Mouse (Mus musculus) urinary bladder, postnatal 14 days (tissue): ENCODE data around the gene Lrpprc.

Experiments used
- DNase-seq: peaks from one replicate; pipeline ENCODE4 v3.0.0; 2021; ENCODE audit warnings: low spot score

The Lrpprc gene

DNA sequence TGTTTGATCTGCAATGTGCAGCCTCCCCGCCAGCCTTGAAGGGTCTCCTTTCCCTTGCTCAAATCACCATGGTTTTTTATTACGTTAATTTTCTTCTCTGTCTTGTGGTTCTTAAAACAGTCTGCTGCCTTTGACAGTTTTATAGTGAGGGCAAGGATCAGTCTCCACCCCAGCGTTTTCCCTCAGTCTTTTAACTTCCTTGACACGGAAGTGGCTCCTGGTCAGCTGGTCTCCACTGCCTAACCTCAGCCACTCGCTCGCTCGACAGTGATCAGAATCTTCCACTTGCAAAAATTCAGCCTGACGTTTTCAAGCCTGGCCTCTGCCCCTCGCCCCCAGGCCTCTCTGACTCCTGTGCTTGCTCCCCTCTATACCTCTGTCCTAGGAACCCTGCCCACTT lies 124.9 kb downstream of the Lrpprc start:
- no peak for DNase-seq

DNA sequence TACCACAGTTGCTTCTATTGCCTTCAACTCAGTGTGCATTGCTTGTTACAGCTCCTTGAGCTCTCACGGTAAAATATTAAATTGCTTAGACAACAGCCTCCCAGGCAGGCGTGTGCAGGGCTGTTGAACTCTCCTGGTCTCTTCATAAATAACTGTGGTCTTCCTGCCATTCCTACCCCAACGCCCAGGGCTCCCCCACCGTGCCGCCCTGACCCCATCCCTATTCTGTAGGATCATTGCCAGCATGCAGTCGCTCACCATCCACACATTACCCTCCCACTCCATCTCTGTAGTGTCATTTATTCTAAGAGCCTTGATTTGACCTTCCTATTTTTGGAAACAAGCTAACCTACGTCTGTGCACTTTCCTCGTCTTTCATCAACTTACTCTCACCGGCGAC lies 125.5 kb downstream of the Lrpprc start:
- no peak for DNase-seq

DNA sequence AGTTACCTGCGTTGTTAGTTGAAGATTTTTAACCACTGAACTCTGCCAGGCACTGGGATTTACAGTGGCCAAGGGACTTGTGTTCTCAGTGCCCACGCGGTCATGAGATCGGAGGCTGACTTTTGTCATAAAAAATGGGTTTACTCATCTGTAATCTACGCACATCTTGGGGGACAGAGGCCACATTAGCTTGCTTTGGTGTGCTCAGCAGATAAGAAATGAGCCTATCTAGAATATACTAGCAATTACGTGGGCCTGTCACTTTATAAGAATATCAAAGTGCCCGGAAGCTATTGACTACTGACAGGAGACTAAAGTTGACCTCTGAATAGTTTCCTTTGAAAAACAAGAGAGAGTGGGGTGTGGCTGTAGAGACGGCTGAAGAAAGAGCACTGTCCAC lies 131.6 kb downstream of the Lrpprc start:
- DNase-seq, result no peak

DNA sequence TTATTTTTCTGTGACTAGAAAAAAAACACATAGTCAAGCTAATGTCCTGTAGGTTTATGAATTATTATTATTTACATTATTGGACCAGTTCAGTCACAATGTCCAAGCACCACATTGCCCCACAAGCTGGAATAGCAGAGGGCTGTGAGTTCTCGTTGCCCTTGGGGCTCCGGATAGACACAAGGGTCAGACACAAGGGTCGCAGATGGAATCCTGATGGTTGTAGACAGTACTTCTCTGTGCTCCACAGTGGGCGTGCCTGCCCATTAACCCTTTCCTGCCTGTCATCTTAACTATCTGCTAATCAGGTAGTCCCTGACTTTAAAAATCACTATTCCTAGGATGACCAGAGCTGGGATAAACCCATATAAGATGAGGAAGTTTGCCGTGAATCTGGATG lies 132.4 kb downstream of the Lrpprc start:
- DNase-seq, result no peak

DNA sequence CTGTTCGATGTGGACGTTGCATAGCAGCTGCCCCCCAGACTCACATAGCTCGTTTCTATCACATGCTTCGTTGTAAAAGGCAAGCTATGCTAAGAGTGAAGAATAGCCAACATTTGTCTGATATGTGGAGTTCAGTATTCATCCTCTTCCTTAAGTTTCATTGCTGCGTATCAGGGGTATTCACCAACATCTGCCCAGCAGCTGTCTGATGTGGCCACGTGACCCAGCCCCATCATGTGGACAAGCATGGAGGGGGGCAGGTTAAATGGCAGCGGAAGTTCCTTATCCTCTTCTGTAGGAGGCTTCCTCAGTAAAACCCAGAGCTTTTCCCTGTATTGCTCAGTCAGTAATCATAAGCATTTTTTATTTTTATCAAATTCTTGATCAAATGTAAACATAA lies 132.8 kb downstream of the Lrpprc start:
- DNase-seq, result no peak

DNA sequence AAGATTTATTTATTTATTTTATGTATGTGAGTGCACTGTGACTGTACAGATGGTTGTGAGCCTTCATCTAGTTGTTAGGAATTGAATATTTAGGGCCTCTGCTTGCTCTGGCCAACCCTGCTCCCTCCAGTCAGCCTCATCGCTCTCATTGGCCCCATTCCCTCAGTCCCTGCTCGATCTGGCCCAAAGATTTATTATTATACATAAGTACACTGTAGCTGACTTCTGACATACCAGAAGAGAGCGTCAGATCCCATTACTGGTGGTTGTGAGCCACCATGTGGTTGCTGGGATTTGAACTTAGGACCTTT lies 133.2 kb downstream of the Lrpprc start:
- no peak for DNase-seq

DNA sequence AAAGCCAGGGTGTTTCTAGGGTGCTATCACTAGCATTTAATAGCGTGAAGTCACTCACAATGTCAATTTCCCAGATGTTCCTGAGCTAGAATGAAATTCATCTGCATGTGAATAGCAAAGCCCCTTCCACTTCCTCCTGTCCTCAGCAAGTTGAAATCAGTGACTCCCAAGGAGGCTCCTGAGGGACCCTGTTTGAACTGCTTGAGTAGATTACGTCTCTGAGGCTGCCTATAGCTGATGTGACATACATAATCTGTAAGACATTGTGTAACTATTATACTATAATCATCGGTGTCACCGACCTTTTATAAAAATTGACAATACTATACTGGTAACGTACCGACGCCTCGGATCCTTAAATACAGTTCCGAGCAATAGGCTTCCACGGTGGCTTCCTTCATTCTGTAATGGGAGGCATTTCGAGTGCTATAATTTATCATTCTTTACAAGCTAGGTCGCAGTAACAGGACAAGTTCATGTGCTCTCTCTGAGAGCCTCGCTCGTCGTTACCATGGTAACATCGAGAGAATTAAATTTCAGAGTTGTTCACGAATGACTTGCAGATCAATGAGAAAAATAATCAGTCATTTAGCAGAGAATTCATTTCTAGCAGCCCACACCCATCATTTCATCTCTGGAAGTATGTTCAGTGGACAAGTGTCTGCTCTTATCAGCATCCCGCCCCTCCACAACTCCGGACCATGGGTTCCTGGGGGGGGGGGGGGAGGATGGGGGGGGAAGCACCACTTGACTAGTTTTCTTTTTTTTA lies 133.8 kb downstream of the Lrpprc start:
- no peak for DNase-seq

DNA sequence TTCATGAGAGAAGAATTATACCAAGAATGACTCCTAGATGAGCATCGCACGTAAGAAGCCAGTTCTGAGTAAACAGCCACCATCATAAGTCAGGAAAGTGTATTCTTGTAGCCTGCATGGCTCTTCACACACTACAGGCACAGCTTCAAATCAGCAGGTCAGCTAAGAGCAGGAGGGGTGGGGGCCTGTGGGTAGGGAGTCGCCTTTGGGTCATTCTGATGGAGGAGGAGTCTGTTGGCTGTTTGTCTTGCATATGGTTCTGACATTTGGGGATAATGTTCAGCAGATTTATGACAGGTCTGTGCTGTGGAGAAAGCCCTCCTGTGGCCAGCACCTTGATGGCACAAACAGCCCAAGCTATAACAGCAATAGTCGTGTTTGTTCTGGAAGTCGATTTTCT lies 134.4 kb downstream of the Lrpprc start:
- no peak for DNase-seq
